Mouse (Mus musculus) forebrain, embryonic 11.5 days (tissue): Measurements from ENCODE around the gene Tshb. TPM values are rescaled to one million over a fixed set of nuclear protein-coding genes. Genes with fewer than 3 reads are reported as not detected.

Experiments used
- polyA plus RNA-seq: library from polyadenylated mRNA; unstranded; fragments of >200 nt; fragmentation: Nextera tagmentation; extraction: Ambion mirVana; gene quantifications from 2 replicates; pipeline ENCODE4 v1.2.1, GENCODE M21; 2014

The Tshb gene
- polyA plus RNA-seq, 1 experiment from 2014 or later = 0.15 TPM

Other genes with a start within 250 kb of the Tshb start
- 9.0 and 9.5 TPM in 2 replicates for gene Tspan2, start 48.2 kb downstream of the Tshb start, polyA plus RNA-seq
- not detected in 2 replicates for gene Sycp1, start 153.4 kb upstream of the Tshb start, polyA plus RNA-seq
- gene Nr1h5, start 181.4 kb upstream of the Tshb start, polyA plus RNA-seq = 0.09 and 0.12 TPM in 2 replicates
- 80.7 and 102 TPM in 2 replicates for gene Sike1, start 213.0 kb upstream of the Tshb start, polyA plus RNA-seq
- 452 and 505 TPM in 2 replicates for gene Csde1, start 237.7 kb upstream of the Tshb start, polyA plus RNA-seq